Mouse (Mus musculus) R1 (cell line): Measurements from ENCODE around the gene Pou2f3.
A peak's percentile ranks its signal among the peaks of the same experiment; 100 is the strongest.

ENCODE experiments used
- DNase-seq: peaks from one replicate; pipeline ENCODE4 v3.0.0-alpha.2; 2018; ENCODE audit warnings: low read depth, low spot score

The Pou2f3 gene

DNA sequence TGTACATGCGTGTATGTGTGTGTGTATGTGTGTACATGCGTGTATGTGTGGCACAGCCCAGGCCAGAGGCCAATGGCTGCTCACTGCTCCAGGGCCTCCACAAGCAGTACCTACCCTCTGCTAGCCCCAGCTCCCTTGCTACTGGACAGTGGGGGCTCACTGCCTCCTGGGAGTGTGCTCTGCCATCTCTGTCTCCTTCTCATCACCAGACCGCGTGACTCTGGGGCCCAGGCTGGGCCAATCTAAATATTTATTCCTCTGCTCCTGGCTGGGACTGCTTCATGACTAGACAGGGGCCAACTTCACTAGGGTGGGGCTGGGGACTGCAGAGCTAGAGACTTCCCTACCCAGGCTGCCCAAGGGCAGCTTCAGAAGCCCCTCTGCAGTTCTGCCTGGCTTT is 21.6 kb upstream of the Pou2f3 start:
- no peak for DNase-seq

GRCm38 (mm10) chr9:43230886-43231285 is 20.7 kb upstream of the Pou2f3 start:
- DNase-seq: no peak

DNA sequence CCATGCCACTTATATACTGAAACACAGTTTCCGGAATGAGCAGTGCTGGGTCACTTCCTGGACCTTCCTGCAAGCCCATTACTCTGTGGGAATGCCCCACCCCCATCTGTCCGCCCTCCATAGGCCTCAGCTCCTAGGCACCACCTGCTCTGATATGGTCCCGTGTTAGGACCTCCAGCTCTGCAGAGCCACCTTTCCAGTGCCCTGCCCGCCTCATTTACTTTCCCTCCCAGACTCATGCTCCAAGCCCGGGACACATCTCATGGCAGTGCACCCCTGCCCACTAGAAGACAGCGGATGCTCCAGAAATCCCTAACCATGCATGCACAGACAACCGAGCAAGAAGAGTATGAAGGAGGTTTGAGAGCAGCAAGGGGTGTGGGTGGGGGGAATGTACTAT is 19.8 kb upstream of the Pou2f3 start:
- DNase-seq: no peak

- DNase-seq: no peak
Measured at GRCm38 (mm10) chr9:43229398-43229895, 19.3 kb upstream of the Pou2f3 start.

DNA sequence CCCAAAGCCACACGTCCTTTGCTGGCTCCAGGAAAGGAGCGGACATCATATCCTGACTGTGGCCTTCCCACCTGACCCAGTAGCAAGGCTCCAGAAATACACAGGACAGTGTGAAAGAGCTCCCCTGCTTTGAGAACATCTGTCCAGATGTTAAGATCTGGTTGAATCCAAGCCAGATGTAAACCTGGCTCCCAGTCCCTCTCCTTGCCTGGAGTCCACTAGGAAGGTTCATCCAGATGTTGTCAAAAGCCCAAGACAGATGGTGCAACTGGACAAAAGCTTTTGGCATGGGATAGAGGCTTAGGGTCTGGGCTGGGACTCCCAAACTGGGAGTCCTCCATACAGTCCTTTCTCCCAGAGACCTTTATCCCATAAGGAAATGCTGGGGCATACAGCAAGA is 18.6 kb upstream of the Pou2f3 start:
- DNase-seq: no peak

GRCm38 (mm10) chr9:43227626-43228025 is 17.5 kb upstream of the Pou2f3 start:
- no peak for DNase-seq

GRCm38 (mm10) chr9:43226573-43227160 is 16.5 kb upstream of the Pou2f3 start:
- no peak for DNase-seq

- no peak for DNase-seq
Measured at GRCm38 (mm10) chr9:43225481-43225880, 15.3 kb upstream of the Pou2f3 start.

DNA sequence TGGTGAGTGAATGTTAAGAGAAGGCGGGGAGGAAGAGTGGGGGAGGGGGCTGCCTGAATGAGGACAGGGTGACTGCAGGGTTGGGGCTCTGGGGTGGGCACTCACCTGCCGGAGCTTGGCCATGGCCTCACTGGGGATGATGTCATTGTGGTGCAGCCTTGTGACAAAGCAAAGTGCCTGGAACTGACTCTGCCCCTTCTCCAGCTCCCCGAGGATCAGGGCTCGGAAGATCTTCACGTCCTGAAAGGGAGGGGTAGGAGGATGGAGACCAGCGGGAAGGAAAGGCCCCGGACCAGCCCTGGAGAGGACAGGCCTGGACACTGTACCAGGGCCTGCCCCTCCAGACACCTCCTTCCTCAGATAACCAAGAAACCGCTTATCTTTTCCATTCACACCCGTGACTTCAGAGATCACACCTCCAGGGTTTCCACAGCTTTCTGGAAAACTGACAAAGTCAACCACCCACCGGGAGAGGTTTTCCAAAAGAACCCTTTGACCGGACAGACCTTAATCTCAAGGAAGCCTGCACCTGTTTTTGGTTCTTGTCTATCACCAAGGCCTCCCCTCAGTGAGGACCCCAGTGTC is 14.7 kb upstream of the Pou2f3 start:
- no peak for DNase-seq

DNA sequence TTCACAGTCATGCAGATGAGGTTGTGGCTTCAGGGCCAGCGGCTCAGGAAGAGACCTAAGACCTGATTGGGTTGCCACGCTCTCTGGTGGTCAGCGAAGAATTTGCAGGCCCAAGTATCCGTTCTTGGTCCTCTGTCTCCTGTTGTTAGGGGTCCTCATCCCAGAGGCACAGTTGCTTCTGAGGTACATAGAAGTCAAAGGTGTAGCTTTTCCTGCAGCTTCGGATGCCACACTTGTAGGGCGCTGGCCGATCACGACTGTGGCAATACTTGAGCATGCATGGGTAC is 12.2 kb upstream of the Pou2f3 start:
- peak; percentile 74 for DNase-seq

DNA sequence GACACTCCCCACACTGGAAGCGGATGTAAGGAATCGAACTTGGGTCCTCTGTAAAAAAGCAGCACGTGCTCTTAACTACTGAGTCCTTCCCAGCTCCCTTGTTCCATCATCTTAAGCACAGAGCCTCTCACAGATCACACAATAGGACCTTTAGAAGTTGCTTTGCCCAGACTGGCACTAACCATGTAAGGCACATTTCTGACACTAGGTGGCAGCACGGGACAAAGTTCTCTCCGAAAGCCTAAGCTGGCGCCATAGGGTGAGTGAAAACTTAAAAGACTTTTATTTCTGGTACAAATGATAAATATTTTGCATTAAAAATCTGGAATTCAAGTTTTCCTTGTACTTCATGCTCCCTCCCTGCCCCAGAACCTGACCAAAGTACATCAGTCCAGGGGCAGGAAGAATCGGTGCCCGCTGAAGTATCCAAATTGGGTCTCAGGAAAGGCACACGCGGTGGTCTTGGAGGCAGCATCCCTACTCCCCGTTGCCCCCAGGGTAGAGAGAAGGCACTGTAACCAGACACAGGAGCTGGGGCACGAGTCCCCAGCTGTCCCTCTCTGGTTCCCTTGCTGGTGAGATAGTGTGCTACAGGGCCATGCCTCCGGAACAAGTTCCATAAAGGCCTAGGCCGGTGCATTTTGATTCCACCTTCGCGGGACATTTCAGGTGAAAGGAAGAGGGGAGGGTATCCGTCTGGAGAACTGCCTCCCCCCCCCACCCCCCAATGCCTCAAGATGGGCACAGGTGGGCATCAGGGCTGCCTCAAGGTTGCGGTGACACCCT is 11.7 kb upstream of the Pou2f3 start:
- DNase-seq: peak; percentile 90

GRCm38 (mm10) chr9:43210771-43211450 is 742 bp upstream of the Pou2f3 start:
- DNase-seq: peak; percentile 79

DNA sequence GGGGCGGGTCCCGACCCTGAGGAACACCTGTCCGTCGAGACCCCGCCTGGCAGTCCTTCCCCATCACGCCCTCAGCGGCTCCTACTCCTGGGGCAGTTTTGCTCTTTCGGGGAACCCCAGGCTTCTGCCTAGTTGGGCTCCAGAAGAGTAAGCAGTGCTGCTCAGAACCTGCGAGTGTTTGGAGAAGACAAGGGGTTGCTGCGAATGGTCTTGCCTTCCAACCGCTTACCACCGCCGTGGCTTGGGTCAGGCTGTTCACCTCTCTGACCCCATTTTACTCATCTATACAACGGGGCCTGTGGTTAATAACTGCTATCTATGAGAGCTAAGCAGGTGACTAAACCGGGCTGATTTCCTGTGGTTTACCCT is 4.2 kb downstream of the Pou2f3 start:
- DNase-seq: peak; percentile 34

- DNase-seq: peak; percentile 30
Measured at GRCm38 (mm10) chr9:43205343-43206021, 4.7 kb downstream of the Pou2f3 start.

GRCm38 (mm10) chr9:43200212-43200611 is 10.0 kb downstream of the Pou2f3 start:
- peak; percentile 49 for DNase-seq

DNA sequence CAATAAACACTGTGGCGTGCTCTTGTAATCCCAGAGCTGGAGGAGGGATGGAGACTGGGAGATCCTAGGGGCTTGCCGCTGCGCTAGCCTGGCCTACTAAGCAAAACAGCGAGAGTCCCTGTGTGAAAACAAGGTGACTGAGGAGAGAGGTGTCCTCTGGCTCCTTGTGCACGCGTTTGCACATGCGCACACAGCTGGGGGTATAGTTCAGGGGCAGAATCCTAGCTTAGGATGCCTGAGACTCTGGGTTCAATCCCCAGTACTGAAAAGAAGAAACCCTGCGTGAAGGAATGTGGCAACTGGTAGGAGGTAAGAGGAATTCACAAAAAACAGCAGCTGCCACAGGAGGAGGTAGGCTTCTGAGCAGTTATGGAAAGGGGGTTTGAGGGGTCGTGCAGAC is 16.2 kb downstream of the Pou2f3 start:
- DNase-seq: peak; percentile 53

DNA sequence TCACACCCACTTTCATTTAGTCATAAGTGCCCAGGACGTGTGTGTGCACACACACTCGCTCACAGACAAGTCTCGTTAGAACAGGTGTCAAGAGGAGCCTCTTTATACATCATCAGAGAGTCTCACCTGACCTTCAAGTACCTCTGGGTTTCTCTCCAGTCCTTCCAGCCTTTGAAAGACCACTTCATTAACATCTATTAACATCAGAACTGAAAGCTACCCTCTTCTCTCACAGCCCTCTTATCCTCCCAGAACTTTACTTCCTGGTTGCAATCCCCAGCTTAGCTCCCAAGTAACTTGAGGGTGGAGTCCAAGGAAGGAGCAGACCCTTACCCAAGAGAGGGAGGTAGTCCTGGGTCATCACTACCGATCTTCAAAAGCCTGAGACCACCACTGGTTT is 18.6 kb downstream of the Pou2f3 start:
- DNase-seq: peak; percentile 75

DNA sequence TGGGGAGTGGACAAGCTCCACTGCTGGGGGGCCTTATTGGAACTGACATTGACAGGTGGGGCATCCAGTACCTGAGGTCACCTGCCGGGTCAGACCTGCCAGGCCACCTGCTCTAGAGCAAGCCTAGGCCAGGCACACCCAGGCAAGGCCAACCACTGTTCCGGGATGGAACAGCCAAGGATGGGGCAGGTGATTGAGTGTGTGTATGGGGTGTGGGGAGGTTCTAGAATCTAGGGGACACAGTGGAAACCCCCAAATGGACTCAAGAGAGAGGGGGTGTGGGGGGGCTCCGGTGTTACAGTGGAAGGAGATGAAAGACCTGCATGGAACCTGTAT is 21.2 kb downstream of the Pou2f3 start:
- no peak for DNase-seq

GRCm38 (mm10) chr9:43188309-43189020 is 21.7 kb downstream of the Pou2f3 start:
- DNase-seq: peak; percentile 68

- peak; percentile 22 for DNase-seq
Measured at GRCm38 (mm10) chr9:43179614-43180013, 30.6 kb downstream of the Pou2f3 start.

DNA sequence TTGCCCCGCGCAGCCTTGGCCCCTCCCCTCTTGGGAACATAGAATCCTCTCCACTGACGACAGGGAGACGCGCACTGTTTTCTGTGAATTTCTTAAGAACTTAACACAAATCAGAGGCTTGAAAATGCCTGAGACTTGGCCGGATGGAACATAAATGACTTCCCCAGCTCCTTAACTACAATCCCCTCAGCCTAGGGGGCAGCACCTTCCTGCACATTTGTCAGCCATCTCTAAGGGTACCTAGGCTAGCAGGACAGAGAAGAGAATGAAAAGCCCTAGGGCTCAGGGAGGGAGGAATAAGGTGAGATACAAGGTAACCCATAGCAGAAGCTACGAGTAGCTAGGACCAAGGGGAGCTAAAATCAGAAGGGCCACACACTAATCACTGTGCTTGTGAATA is 32.0 kb downstream of the Pou2f3 start:
- peak; percentile 30 for DNase-seq
